Mouse (Mus musculus) central nervous system, embryonic 14 days (tissue): Measurements from ENCODE around the gene Shisa3. TPM values are rescaled to one million over a fixed set of nuclear protein-coding genes. Genes with fewer than 3 reads are reported as not detected.

ENCODE experiments used
- polyA plus RNA-seq: library from polyadenylated mRNA; depleted of rRNA; stranded (reverse); fragments of >200 nt; gene quantifications from 2 replicates; pipeline ENCODE4 v1.2.3, GENCODE M21; 2012; rRNA removed

Gene Shisa3
- polyA plus RNA-seq: 6.5 and 12.3 TPM in 2 replicates

DNA sequence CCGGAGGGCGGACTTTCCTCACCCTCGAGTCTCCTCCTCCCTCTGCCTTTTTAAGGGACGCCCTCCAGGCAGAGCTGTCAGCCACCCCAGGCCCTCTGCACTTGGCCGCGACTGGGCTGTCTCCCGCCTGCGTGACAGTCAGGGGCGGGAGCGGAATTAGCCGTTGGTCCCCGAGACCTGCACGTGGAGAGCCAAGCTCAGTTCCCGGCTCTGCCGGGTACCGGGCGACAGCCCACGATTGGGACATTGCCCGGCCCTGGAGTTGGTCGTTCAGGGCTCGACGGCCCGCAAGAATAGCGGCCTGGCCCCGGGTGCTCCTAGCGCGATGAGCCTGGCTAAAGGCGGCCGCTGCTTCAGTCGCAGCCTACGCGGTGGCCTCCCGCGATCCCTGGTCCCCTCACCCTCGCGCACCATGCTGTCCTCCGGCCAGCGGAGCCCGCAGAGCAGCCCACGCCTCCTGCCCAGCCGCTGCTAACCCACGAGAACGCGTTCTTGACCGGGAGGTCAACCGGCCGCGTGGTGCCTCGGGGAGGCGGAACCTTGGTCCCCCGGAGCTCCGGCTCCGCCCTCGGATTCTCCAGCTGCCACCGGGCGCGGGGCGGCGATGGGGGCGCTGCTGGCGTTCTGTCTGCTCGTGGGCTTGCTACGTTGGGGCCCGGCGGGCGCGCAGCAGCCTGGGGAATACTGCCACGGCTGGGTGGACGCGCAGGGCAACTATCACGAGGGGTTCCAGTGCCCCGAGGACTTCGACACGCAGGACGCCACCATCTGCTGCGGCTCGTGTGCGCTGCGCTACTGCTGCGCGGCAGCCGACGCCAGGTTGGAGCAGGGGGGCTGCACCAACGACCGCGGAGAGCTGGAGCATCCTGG is at the start of gene Shisa3:
TSS of gene Shisa3 (plus strand) at position 79 of the 870 bp plus-strand sequence.

Other genes with a start within 250 kb of the Shisa3 start
- 4.5 and 5.2 TPM in 2 replicates for gene Bend4, start 179.6 kb upstream of the Shisa3 start, polyA plus RNA-seq
- 26.0 and 27.0 TPM in 2 replicates for gene Atp8a1, start 239.6 kb downstream of the Shisa3 start, polyA plus RNA-seq